Mouse (Mus musculus) left cerebral cortex, adult 11 months (tissue): ENCODE measurements around the gene Olfr1022.

ENCODE experiments used
- DNase-seq: peaks from one replicate; pipeline ENCODE4 v3.0.0; 2022; ENCODE audit warnings: low spot score

The Olfr1022 gene

DNA sequence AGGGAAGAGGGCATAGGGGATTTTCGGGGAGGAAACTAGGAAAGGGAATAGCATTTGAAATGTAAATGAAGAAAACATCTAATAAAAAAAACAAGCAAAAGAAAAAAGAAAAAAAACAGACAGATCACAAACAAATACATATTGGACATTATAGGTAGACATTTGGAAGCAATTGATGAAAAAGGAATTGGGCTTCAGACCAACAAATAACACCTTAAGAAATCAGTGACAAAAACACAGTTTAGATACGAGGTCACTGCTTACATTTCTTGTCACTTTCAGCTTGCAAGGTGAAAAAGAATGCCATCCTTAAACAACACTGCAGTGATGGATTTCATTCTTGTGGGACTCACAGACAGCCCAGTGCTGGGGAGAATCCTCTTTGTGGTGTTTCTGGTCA is at the start of gene Olfr1022:
Gene Olfr1022, plus strand, starts transcription at position 301 of the 400 bp plus-strand sequence.
- DNase-seq: no peak

DNA sequence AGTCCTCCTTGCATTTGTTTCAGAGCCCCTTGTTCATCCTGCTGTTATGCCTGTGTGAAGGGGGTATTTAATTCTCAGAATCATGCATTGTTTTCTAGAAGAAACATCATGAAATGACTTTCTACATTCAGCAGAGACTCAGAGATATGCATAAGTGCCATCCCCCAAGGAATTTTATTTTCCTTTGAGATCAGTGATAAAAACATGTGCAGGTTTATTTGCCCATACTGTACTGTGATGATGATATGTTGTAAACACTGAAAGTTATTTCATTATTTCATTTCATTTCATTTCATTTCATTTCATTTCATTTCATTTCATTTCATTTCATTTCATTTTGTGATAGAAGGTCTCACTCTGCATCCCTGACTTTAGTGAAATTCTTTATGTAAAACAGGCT is 23.0 kb upstream of the Olfr1022 start, which contains the start of gene Olfr1019:
Gene Olfr1019, minus strand, starts transcription at position 101 of the 400 bp plus-strand sequence.
- DNase-seq: no peak

- no peak for DNase-seq
Observed at GRCm38 (mm10) chr2:85846730-85847129, 21.7 kb upstream of the Olfr1022 start, which contains the start of gene Olfr1020. TSS of gene Olfr1020 (plus strand) at chr2:85847030.

GRCm38 (mm10) chr2:85885340-85885739 is 16.9 kb downstream of the Olfr1022 start, which contains the start of gene Olfr1023:
TSS of gene Olfr1023 (plus strand) at chr2:85885640.
- DNase-seq: no peak

DNA sequence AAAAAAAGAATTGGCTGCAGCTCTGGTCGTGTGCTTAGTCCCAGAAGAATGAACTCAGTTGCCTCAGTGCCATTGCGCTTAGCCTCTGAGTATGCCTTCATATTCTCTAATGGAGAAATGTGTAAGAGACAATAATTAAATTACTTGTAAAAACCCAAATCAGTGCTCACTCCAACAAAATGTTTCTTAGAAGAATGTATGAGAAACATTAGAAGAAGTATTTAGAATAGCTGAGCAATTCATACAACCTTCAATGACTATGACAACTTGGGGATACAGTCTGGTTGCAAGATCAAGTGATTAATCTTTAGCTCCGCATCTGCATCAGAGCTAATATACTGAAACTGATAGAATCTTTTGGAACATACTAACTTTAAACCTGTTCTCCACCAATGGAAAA is 36.6 kb downstream of the Olfr1022 start, which contains the start of gene Olfr1024:
Gene Olfr1024, minus strand, starts transcription at position 101 of the 400 bp plus-strand sequence.
- DNase-seq: no peak

DNA sequence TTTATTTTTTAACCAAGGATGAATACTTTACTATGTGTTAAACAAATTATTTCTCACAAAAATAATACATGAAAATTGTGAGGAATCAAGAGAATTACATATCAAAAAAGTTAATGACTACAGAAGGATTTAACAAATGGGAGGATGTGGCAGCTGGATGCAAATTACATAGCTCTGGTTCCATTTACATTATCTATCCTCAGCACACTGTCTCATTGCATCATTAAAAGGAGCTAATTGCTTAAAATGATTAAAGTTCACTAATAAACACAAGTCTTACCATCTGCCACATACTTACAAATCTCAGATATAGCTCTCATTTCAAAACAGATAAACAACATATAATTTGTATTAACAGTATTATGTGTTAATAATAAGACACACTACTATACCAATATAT is 44.8 kb downstream of the Olfr1022 start:
- no peak for DNase-seq

GRCm38 (mm10) chr2:85914893-85915292 is 46.5 kb downstream of the Olfr1022 start, which contains the start of gene Olfr1025-ps1:
TSS of gene Olfr1025-ps1 (plus strand) at chr2:85915193.
- DNase-seq: no peak
